Mouse (Mus musculus): ENCODE measurements around the gene Gdf7.

- TF ChIP-seq EP300 (IDR thresholded peaks at IDR 0.05; ENCODE audit: low read depth), result no peak
- TF ChIP-seq CTCF (IDR thresholded peaks at IDR 0.05; ENCODE audit: low read depth), result peak; percentile 20; the same call in 1 of the 2 replicates
Observed at GRCm38 (mm10) chr12:8329236-8329635, 27.5 kb upstream of the Gdf7 start.

All from liver, embryonic 14.5 days (tissue).